In the genomic region with DNA sequence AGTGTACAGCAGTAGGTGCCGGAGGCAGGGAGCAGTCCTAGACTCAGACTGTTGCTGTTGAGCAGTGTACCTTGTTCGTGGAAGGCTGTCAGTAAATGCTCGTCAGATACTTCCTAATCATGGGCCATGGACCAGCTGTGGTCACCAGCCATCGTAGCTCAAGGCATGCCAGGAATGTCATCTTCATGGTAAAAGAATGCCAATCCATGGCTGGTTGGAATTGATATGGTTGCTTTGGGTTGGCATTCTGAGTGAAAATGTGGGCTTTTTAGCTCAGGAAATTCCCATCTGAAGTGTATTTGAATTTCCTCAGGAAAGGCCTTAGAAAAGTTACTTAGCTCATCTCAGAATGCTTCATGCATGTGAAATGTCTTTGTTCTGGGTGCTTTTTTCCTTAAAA, we compare ENCODE assay signal across 15 mouse cellular contexts.
"Had no signal": no experiment of that assay in that cellular context is flagged by ENCODE, and none has a peak within 500 bp of the region (broad histone marks: within the 10 kb centered on the region; RNA-seq: fewer than 3 reads in every experiment).

No protein-coding gene starts in this region.

- H3K27me3 ChIP-seq: neural tube, embryonic 12.5 days; neural tube, embryonic 13.5 days; neural tube, embryonic 15.5 days; stomach, embryonic 15.5 days had no signal

- H3K4me3 ChIP-seq: neural tube, embryonic 12.5 days; neural tube, embryonic 13.5 days; neural tube, embryonic 15.5 days; stomach, embryonic 15.5 days had no signal

- H3K9ac ChIP-seq: neural tube, embryonic 12.5 days; neural tube, embryonic 13.5 days; neural tube, embryonic 15.5 days; stomach, embryonic 15.5 days had no signal

- H3K27ac ChIP-seq: neural tube, embryonic 12.5 days; neural tube, embryonic 13.5 days; neural tube, embryonic 15.5 days; stomach, embryonic 15.5 days had no signal

- H3K9me3 ChIP-seq: neural tube, embryonic 12.5 days; neural tube, embryonic 13.5 days; neural tube, embryonic 15.5 days; stomach, embryonic 15.5 days had no signal

- H3K36me3 ChIP-seq: neural tube, embryonic 12.5 days; stomach, embryonic 15.5 days had no signal

- H3K4me2 ChIP-seq: neural tube, embryonic 12.5 days; neural tube, embryonic 13.5 days; neural tube, embryonic 15.5 days; stomach, embryonic 15.5 days had no signal

- DNase-seq: retina, postnatal 1 day; right cerebral cortex, adult 18-20 months; right cerebral cortex, postnatal 14 days; right cerebral cortex, postnatal 25 days; right cerebral cortex, postnatal 4 days; spleen, adult 18-20 months; thymus, adult 18-20 months; thymus, adult 2 months; thymus, postnatal 14 days; thymus, postnatal 36 days; thymus, postnatal 4 days had no signal
